Mouse (Mus musculus) spleen, adult 2 months (tissue): ENCODE results near the gene Prkg1.

Experiments
- CTCF ChIP-seq: fragments of 200-500 bp; IDR thresholded peaks from 2 replicates; pipeline ENCODE4 v1.5.1; 2011; ENCODE audit warnings: mild to moderate bottlenecking, inconsistent platforms; ENCODE audit not compliant: insufficient read depth, insufficient read length, insufficient replicate concordance; ENCODE audit errors: extremely low read depth
- POLR2A ChIP-seq: fragments of 200-500 bp; IDR thresholded peaks from 2 replicates; pipeline ENCODE4 v1.6.1; 2011; ENCODE audit warnings: low read depth, low read length, inconsistent platforms

DNA sequence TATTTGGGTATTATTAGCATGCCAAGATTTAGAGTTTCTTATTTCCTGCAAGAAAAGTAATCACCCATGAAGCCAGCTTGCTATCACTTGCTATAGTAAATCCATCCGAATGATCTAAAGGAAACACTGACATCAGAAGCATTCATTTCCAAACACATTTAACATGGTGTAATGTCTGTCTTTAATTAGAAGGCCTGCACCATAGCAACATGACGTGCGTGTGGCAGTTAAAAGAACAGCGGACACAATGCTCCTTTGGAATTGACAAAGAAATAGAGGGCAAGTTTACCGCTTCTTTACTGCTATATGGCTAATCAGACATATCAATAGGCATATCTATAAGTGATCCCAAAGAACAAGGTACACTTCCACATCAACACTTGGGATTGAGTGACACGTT lies 733.2 kb downstream of the Prkg1 start:
- no peak for TF ChIP-seq POLR2A
- TF ChIP-seq CTCF: no peak
